Mouse (Mus musculus) liver, embryonic 13.5 days (tissue): ENCODE results near the gene Krt71. TPM values are rescaled to one million over a fixed set of nuclear protein-coding genes. Genes with fewer than 3 reads are reported as not detected.
"Not testable (repeated sequence)": the region's sequence is repeated elsewhere in the genome, so short reads cannot be mapped to it uniquely, and the experiment has no call there.

Experiments used
- ATAC-seq: fragments of 200-750 bp; cut with Nextera tagmentation; 2 replicates; pipeline ENCODE4 v1.8.0; 2017; ENCODE audit warnings: low read depth, mild to moderate bottlenecking, moderate number of reproducible peaks, moderate library complexity
- DNase-seq: peaks from one replicate; pipeline ENCODE4 v3.0.0; 2022
- H3K27ac ChIP-seq: fragments of 300-500 bp; sonication (generic); 2 replicates; pipeline ENCODE4 v1.5.1; 2015; ENCODE audit warnings: moderate library complexity, mild to moderate bottlenecking, inconsistent platforms
- H3K27me3 ChIP-seq: fragments of 300-500 bp; sonication (generic); 2 replicates; pipeline ENCODE4 v1.6.1; 2015; ENCODE audit warnings: mild to moderate bottlenecking, inconsistent platforms
- H3K36me3 ChIP-seq: fragments of 300-500 bp; sonication (generic); 2 replicates; pipeline ENCODE4 v1.6.1; 2015; ENCODE audit warnings: mild to moderate bottlenecking, inconsistent platforms
- H3K4me1 ChIP-seq: fragments of 300-500 bp; sonication (generic); replicated peaks from 2 replicates; pipeline ENCODE4 v1.6.1; 2015; ENCODE audit warnings: inconsistent platforms
- H3K4me2 ChIP-seq: fragments of 300-500 bp; sonication (generic); 2 replicates; pipeline ENCODE4 v1.6.1; 2015; ENCODE audit warnings: inconsistent platforms, mild to moderate bottlenecking, moderate library complexity
- H3K4me3 ChIP-seq: fragments of 300-500 bp; sonication (generic); replicated peaks from 2 replicates; pipeline ENCODE4 v1.5.1; 2015; ENCODE audit warnings: mild to moderate bottlenecking, inconsistent platforms
- H3K9ac ChIP-seq: fragments of 300-500 bp; sonication (generic); 2 replicates; pipeline ENCODE4 v1.6.1; 2015; ENCODE audit warnings: mild to moderate bottlenecking, inconsistent platforms
- H3K9me3 ChIP-seq: fragments of 300-500 bp; sonication (generic); replicated peaks from 2 replicates; pipeline ENCODE4 v1.6.1; 2016; ENCODE audit warnings: inconsistent platforms
- WGBS: fragments of 180-500 bp; shearing (Covaris S2); methylation state at CpG from one replicate; pipeline ENCODE4 v1.1.7; 2015; ENCODE audit not compliant: insufficient replicate concordance; 5-methylcytosine and 5-hydroxymethylcytosine counted together
- polyA plus RNA-seq: library from polyadenylated mRNA; unstranded; fragments of >200 nt; fragmentation: Nextera tagmentation; extraction: Ambion mirVana; gene quantifications from 2 replicates; pipeline ENCODE4 v1.2.1, GENCODE M21; 2015

Gene Krt71
- polyA plus RNA-seq, 1 experiment from 2014 or later: not detected

DNA sequence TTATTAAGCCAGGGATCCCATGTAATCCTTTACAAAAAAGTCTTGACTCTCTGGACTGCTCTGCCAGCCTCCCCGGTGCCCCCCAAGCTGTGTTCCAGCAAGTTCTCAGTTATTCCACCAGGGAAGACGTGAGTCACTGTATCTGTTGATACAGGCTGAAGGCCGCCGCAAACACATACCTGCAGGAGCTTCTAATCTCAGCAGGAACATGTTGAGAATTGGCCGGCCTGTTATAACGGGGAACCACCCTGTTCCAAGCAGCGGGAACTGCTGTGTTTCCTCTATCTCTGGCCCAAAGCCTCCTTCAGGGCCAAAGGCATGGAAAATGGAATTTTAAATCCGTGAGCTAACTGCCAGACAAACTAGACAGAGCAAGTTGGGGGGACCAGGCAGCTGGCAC is 29.2 kb downstream of the Krt71 start:
- ATAC-seq: no peak
- H3K4me1 ChIP-seq: no peaks in the 10 kb centered on the region
- H3K27ac ChIP-seq: no peak overlapping the region
- no peaks in the 10 kb centered on the region for H3K36me3 ChIP-seq
- no peak overlapping the region for H3K4me3 ChIP-seq
- WGBS: 61% methylated on average over 8 of the region's 8 CpGs
- no peak for DNase-seq
- H3K9ac ChIP-seq: no peak overlapping the region
- no peaks in the 10 kb centered on the region for H3K27me3 ChIP-seq
- H3K9me3 ChIP-seq: no peaks in the 10 kb centered on the region
- no peak overlapping the region for H3K4me2 ChIP-seq

GRCm38 (mm10) chr15:101712720-101713119 is 30.2 kb downstream of the Krt71 start, which contains the start of gene Krt5:
Gene Krt5, minus strand, starts transcription at chr15:101712898.
- H3K4me2 ChIP-seq: no peak within 1 kb of the TSS
- no peak within 1 kb of the TSS for H3K9ac ChIP-seq
- ATAC-seq (no peak), DNase-seq (no peak)
- no peaks in the 10 kb centered on the region for H3K9me3 ChIP-seq
- no peaks in the 10 kb centered on the region for H3K27me3 ChIP-seq
- H3K27ac ChIP-seq: no peak within 1 kb of the TSS
- no peaks in the 10 kb centered on the region for H3K36me3 ChIP-seq
- H3K4me3 ChIP-seq: no peak within 1 kb of the TSS
- WGBS: 61% methylated on average over 13 of the region's 13 CpGs
- no peaks in the 10 kb centered on the region for H3K4me1 ChIP-seq

DNA sequence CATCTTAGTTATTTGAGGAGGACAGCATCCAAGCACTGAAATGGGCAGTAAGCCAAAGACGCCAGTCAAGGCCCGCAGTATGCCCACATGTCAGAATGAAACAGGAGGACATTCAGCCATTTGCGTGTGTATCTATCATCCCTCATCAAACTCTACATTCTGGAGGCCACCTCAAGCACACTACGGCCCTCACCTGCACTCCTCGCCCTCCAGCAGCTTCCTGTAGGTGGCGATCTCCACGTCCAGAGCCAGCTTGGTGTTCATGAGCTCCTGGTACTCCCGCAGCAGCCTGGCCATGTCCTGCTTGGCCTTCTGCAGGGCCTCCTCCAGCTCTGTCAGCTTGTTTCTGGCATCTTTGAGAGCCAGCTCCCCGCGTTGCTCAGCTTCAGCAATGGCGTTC is 34.2 kb downstream of the Krt71 start:
- H3K36me3 ChIP-seq: no peaks in the 10 kb centered on the region
- no peak overlapping the region for H3K4me3 ChIP-seq
- ATAC-seq (no peak), DNase-seq (no peak)
- H3K4me1 ChIP-seq: no peaks in the 10 kb centered on the region
- H3K9me3 ChIP-seq: no peaks in the 10 kb centered on the region
- no peak overlapping the region for H3K4me2 ChIP-seq
- WGBS: 53% methylated on average over 11 of the region's 11 CpGs
- H3K27me3 ChIP-seq: no peaks in the 10 kb centered on the region
- H3K9ac ChIP-seq: no peak overlapping the region
- H3K27ac ChIP-seq: no peak overlapping the region

DNA sequence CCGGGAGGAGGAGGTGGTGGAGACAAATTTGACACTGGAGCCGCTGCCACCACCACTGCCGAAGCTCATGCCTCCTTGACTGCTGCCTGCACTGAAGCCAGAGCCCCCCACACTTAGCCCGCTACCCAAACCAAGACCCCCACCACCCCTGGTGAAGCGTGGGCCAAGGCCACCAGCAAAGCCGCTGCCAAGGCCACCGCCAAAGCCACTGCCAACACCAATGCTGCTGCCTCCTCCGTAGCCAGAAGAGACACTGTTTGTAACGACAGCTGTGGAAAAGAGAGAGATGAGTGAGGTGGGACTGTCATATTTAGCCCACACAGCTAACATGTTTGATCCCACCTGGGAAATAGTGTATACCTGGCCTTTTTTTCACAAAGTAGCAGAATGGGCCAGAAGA is 35.5 kb downstream of the Krt71 start:
- no peaks in the 10 kb centered on the region for H3K36me3 ChIP-seq
- ATAC-seq (no peak), DNase-seq (no peak)
- no peaks in the 10 kb centered on the region for H3K27me3 ChIP-seq
- no peaks in the 10 kb centered on the region for H3K4me1 ChIP-seq
- no peak overlapping the region for H3K4me3 ChIP-seq
- no peak overlapping the region for H3K4me2 ChIP-seq
- no peaks in the 10 kb centered on the region for H3K9me3 ChIP-seq
- H3K9ac ChIP-seq: no peak overlapping the region
- 65% methylated on average over 9 of the region's 9 CpGs for WGBS
- H3K27ac ChIP-seq: no peak overlapping the region

GRCm38 (mm10) chr15:101704066-101704465 is 38.8 kb downstream of the Krt71 start:
- Histone ChIP-seq H3K4me2 (no peak overlapping the region), H3K4me1 (no peaks in the 10 kb centered on the region), H3K36me3 (no peaks in the 10 kb centered on the region), H3K27ac (no peak overlapping the region), H3K9me3 (no peaks in the 10 kb centered on the region), H3K4me3 (no peak overlapping the region), H3K9ac (no peak overlapping the region), H3K27me3 (no peaks in the 10 kb centered on the region)
- no peak for DNase-seq
- ATAC-seq: no peak
- WGBS: 56% methylated on average over 4 of the region's 4 CpGs

DNA sequence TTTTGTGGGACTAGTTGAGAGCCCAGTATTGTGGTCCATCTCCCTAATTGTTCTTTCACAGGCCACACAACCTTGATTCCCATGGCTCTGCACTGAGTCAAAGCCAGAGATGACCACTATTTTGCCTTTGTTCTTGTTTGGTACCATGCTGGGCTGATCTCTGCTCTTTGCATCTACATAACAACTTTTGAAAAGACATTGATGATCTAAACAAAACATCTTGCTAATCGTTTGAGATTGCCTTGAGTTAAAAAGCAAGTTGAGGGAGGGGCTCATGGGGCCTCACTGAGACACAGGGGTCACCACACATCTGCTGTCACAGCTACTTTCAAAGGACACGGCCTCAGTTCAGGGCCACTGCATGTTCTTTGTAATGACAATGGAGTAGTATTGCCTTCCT is 40.5 kb downstream of the Krt71 start:
- no peak for ATAC-seq
- Histone ChIP-seq H3K9me3 (no peaks in the 10 kb centered on the region), H3K4me3 (no peak overlapping the region), H3K27ac (no peak overlapping the region), H3K27me3 (no peaks in the 10 kb centered on the region), H3K4me1 (no peaks in the 10 kb centered on the region), H3K36me3 (no peaks in the 10 kb centered on the region), H3K9ac (no peak overlapping the region), H3K4me2 (no peak overlapping the region)
- 30% methylated on average over 2 of the region's 2 CpGs for WGBS
- no peak for DNase-seq

GRCm38 (mm10) chr15:101699866-101700265 is 43.0 kb downstream of the Krt71 start:
- Histone ChIP-seq H3K4me3 (no peak overlapping the region), H3K4me1 (no peaks in the 10 kb centered on the region), H3K27ac (no peak overlapping the region), H3K9me3 (no peaks in the 10 kb centered on the region), H3K4me2 (no peak overlapping the region), H3K27me3 (no peaks in the 10 kb centered on the region), H3K9ac (no peak overlapping the region), H3K36me3 (no peaks in the 10 kb centered on the region)
- 64% methylated on average over 8 of the region's 8 CpGs for WGBS
- ATAC-seq (no peak), DNase-seq (no peak)

DNA sequence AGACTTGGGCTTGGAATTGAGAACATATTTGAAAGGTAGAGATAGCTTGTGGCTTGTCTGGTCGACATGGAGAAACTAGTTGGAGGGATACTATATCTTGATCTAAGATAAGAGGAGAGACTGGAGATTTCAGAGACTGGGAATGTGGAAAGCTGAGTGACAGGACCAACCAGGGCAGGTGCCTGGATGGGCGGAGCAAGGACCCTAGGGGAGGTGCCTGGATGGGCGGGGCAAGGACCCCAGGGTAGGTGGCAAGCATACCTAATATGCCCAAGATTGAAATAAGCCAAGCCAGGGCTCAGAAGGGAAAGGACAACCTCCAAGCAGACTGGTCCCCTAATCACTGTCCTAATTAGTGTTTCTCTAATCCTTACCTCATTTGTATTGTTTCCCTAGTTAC is 43.7 kb downstream of the Krt71 start:
- no peak for ATAC-seq
- no peak overlapping the region for H3K4me2 ChIP-seq
- no peak overlapping the region for H3K9ac ChIP-seq
- H3K4me3 ChIP-seq: no peak overlapping the region
- no peaks in the 10 kb centered on the region for H3K27me3 ChIP-seq
- no peak for DNase-seq
- no peak overlapping the region for H3K27ac ChIP-seq
- no peaks in the 10 kb centered on the region for H3K9me3 ChIP-seq
- H3K4me1 ChIP-seq: no peaks in the 10 kb centered on the region
- WGBS: 30% methylated on average over 3 of the region's 3 CpGs
- H3K36me3 ChIP-seq: no peaks in the 10 kb centered on the region

DNA sequence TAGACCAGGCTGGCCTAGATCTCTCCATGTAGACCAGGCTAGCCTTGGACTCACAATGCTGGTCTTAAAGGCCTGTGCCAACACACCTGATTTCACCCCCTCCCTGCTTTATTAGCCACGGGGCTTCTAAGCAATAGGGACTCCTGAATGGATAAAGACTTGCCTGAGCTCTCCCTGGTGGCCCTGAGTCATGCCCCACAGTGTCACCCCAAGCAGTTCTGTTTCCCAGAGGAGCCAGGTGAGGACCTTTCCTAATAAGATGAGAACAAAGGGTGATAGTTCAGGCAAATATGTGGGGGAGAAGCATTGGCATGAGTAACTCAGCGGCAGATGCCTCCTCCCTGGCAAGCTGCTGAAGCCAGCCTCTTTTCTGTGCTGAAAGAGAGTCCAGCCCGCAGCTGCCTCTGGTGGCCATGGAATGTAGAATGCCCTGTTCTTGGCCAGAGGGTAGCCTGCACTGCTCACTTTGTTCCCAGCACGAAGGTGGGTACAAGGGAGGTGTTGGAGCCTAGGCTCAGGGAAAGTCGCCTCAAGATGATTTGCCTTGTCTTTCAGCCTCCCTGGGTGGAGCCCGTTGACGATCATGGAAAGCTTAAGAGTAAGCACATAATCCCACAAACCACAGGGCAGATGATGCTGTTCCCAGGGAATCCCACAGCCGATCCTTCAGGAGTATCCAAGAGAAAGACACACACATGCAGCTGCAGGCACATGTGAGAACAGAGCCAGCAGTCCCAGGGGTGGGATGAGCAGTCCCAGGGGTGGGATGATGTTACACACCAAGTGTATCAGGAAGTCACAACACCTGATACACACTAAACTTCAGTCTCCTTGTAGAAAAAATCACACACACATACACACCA is 45.4 kb downstream of the Krt71 start:
- Histone ChIP-seq H3K9ac (no peak overlapping the region), H3K27ac (no peak overlapping the region), H3K27me3 (no peaks in the 10 kb centered on the region), H3K4me1 (no peaks in the 10 kb centered on the region), H3K4me3 (no peak overlapping the region), H3K36me3 (no peaks in the 10 kb centered on the region), H3K4me2 (no peak overlapping the region), H3K9me3 (no peaks in the 10 kb centered on the region)
- ATAC-seq: no peak
- DNase-seq: no peak
- WGBS: 55% methylated on average over 8 of the region's 8 CpGs

DNA sequence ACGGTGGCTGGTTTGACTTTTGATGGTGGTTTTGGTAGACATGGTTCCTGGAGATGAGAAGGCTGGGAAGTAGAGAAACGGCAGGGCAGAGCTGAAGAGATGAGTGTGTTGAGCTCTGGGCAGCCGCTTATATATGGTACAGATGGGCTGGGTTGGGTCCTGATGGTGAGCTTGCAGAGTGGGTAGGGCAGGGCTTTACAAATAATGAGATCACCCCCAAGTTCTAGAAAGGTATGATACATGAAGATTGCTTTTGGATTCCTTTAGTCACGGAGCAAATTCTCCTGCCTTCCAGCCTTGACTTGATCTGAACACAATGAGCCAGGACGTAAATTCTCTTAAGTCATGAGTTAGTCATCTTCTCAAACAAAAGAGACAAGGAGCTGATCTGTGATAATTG is 48.7 kb downstream of the Krt71 start, which contains the start of gene Krt6a:
Gene Krt6a (minus strand): TSS at position 101 of the 400 bp plus-strand sequence.
- no peak within 1 kb of the TSS for H3K4me3 ChIP-seq
- H3K9me3 ChIP-seq: no peaks in the 10 kb centered on the region
- 58% methylated on average over 5 of the region's 5 CpGs for WGBS
- no peak within 1 kb of the TSS for H3K4me2 ChIP-seq
- H3K27me3 ChIP-seq: no peaks in the 10 kb centered on the region
- no peaks in the 10 kb centered on the region for H3K4me1 ChIP-seq
- H3K36me3 ChIP-seq: no peaks in the 10 kb centered on the region
- H3K27ac ChIP-seq: no peak within 1 kb of the TSS
- no peak for DNase-seq
- no peak for ATAC-seq
- no peak within 1 kb of the TSS for H3K9ac ChIP-seq

DNA sequence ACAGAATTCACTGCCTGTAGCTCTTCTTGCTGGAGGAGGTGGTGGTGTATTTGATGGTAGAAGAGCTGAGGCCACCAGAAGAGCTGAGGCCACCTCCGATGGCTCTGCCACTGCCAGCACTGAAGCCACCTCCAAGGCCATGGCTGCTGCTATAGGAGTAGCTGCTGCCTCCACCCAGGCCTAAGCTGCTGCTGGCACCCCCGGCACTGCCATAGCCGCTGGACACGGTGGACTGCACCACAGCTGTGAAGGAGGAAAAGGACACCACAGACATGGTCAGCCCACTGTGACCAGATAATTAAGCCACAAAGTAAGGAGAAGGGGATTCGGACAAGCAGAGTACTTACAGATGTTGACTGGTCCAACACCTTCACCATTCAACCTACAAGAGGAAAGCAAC is 52.4 kb downstream of the Krt71 start:
- not testable (repeated sequence) for H3K27me3 ChIP-seq, H3K4me3 ChIP-seq, H3K27ac ChIP-seq, H3K36me3 ChIP-seq, H3K9ac ChIP-seq, H3K4me2 ChIP-seq, ATAC-seq, H3K9me3 ChIP-seq, DNase-seq, H3K4me1 ChIP-seq
- 80% methylated on average over 5 of the region's 5 CpGs for WGBS

- Histone ChIP-seq H3K4me1 (no peaks in the 10 kb centered on the region), H3K9ac (no peak overlapping the region), H3K4me3 (no peak overlapping the region), H3K9me3 (no peaks in the 10 kb centered on the region), H3K27me3 (no peaks in the 10 kb centered on the region), H3K27ac (no peak overlapping the region), H3K4me2 (no peak overlapping the region), H3K36me3 (no peaks in the 10 kb centered on the region)
- ATAC-seq: no peak
- 39% methylated on average over 2 of the region's 2 CpGs for WGBS
- no peak for DNase-seq
These were observed 54.7 kb downstream of the Krt71 start for GRCm38 (mm10) chr15:101688161-101688560.
